Mouse (Mus musculus) G1E (cell line): ENCODE results near the gene Lhx2. TPM values are rescaled to one million over a fixed set of nuclear protein-coding genes. Genes with fewer than 3 reads are reported as not detected.

Source experiments
- ATAC-seq: 2 replicates; pipeline ENCODE4 v1.8.0; 2016; ENCODE audit warnings: mild to moderate bottlenecking; ENCODE audit not compliant: insufficient number of reproducible peaks, poor library complexity, low FRiP score, severe bottlenecking; ENCODE audit errors: extremely low read depth
- DNase-seq: peaks from one replicate; pipeline ENCODE4 v3.0.0; 2012; ENCODE audit warnings: low spot score
- H3K27me3 ChIP-seq: 2 replicates; pipeline ENCODE4 v1.6.1; 2012; ENCODE audit warnings: mild to moderate bottlenecking, low read length, inconsistent platforms; ENCODE audit not compliant: insufficient read depth
- H3K36me3 ChIP-seq: replicated peaks from 2 replicates; pipeline ENCODE3; 2012; ENCODE audit warnings: mild to moderate bottlenecking, inconsistent platforms
- H3K4me1 ChIP-seq: 2 replicates; pipeline ENCODE4 v1.6.1; 2012; ENCODE audit warnings: low read depth, low read length, inconsistent platforms, mixed read lengths; ENCODE audit not compliant: insufficient read depth
- H3K4me3 ChIP-seq: 2 replicates; pipeline ENCODE4 v1.5.1; 2012; ENCODE audit warnings: low read depth, mild to moderate bottlenecking, inconsistent platforms, low read length, moderate library complexity, mixed read lengths
- H3K9me3 ChIP-seq: replicated peaks from 2 replicates; pipeline ENCODE4 v1.6.1; 2012; ENCODE audit warnings: inconsistent platforms
- CTCF ChIP-seq: IDR thresholded peaks from 2 replicates; pipeline ENCODE4 v1.5.1; 2012; ENCODE audit warnings: low read depth, low read length, inconsistent platforms, mixed read lengths
- GATA1 ChIP-seq: IDR thresholded peaks from 2 replicates; pipeline ENCODE4 v1.6.1; 2012; ENCODE audit warnings: borderline replicate concordance, low read length, inconsistent platforms, mixed read lengths
- GATA2 ChIP-seq: IDR thresholded peaks from 2 replicates; pipeline ENCODE4 v1.6.1; 2012; ENCODE audit warnings: low read depth, low read length, inconsistent platforms, borderline replicate concordance
- POLR2AphosphoS5 ChIP-seq: IDR thresholded peaks from 2 replicates; pipeline ENCODE4 v1.6.1; 2012; ENCODE audit warnings: low read depth, low read length, inconsistent platforms; ENCODE audit not compliant: insufficient replicate concordance
- TAL1 ChIP-seq: conservative IDR thresholded peaks from 2 replicates; pipeline ENCODE4 v1.6.1; 2012; ENCODE audit warnings: low read depth, low read length, inconsistent platforms, mixed read lengths
- polyA plus RNA-seq: library from polyadenylated mRNA; stranded (reverse); fragments of >175 nt; gene quantifications from 2 replicates; pipeline ENCODE4 v1.2.3, GENCODE M21; 2012
- total RNA-seq, 2 experiments: library from RNA; stranded (forward) in 1 of 2; stranded (reverse) in 1 of 2; fragments of 200-1000 nt in 1 of 2; fragments of >200 nt in 1 of 2; fragmentation: Nextera tagmentation in 1 of 2; gene quantifications; 2 replicates each; pipeline ENCODE4 v1.2.3; 2014 to 2017

The Lhx2 gene
- total and polyA plus RNA-seq, 3 experiments, result 0.05 TPM; not detected in 1

DNA sequence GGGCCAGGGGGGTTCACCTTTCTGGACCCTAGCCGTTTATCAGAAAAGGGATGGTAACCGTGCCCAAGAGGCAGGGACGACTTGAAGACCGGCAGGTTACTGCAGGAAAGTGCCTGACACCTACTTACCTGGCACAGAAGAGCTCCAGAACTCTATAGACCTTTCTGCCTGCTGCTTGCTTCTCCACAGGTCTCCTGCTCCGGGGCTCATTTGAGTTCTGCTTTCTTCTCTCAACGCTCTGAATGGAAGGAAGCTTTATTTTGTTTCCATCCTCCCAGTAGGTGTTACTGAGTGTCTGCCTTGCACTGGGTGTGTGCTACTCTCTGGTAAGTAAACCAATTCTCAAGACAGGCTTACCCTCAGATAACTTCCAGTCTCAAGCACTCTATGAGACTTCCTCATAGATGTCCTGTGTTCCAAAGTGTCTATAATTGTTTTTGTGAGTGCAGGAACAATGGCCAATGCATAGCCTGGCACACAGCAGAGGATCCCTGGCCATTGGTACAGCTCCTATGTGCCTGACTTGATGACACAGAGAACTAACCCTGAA, 1.9 kb upstream of the Lhx2 start:
- Histone ChIP-seq H3K36me3 (no peaks in the 10 kb centered on the region), H3K9me3 (no peaks in the 10 kb centered on the region), H3K4me1 (peaks cover 33% of the 10 kb centered on the region), H3K27me3 (peaks cover 71% of the 10 kb centered on the region), H3K4me3 (no peak overlapping the region)
- DNase-seq, result no peak
- TF ChIP-seq GATA2 (no peak), CTCF (no peak), TAL1 (no peak), POLR2AphosphoS5 (no peak), GATA1 (no peak)
- no peak for ATAC-seq

DNA sequence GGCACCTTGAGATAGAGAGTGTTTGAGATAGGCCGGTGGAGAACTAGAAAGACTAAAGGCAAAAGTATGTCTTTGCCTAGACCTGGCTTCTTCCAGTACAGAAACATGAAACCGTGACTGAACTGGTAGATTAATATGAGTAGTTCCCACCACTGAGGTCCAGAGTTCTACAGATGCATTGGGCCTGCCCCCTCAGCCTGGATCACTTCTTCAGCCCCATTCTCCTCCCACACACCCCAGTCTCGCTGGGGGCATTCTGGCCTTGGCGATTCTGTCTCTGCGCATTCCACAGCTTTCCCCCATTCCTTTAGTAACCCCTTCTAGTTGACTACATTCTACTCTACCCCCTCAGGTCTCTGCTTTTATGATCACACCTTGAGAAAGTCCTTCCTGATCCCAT, 1.4 kb upstream of the Lhx2 start:
- no peak for ATAC-seq
- H3K27me3 ChIP-seq, result peaks cover 74% of the 10 kb centered on the region
- no peak for DNase-seq

DNA sequence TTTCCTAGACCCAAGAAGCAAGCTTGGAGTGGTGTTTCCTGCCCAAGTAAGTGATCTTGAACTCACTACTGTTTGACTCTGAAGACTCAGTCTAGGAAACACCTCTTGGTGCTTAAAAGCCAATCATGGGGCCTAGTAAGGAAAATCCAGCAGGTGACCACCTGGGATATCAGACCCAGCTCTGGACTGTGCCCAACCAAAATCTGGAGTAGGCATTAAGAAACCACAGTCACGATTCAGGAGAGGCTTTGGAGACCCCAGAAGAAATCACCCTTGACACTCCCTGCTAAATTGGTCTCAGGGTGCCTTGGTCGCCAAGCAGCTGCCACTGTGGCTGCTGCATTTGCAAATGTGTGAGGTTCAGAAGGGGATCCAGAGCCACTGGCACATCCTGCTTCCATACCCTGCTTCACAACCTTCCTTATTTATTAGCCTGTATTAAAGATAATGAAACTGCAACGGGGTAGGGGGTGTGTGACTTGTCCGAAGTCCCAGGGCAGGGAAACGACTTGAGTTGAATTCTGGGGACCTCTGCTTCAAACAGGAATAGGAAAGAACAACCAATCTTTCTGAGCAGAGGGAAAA, 641 bp upstream of the Lhx2 start:
- TF ChIP-seq CTCF (no peak), GATA2 (no peak), GATA1 (no peak), POLR2AphosphoS5 (no peak), TAL1 (no peak)
- peaks cover 77% of the 10 kb centered on the region for H3K27me3 ChIP-seq

More for the DNA sequence above, 1.4 kb upstream of the Lhx2 start:
- Histone ChIP-seq H3K4me1 (peaks cover 31% of the 10 kb centered on the region), H3K9me3 (no peaks in the 10 kb centered on the region), H3K36me3 (no peaks in the 10 kb centered on the region), H3K4me3 (no peak overlapping the region)
- TF ChIP-seq POLR2AphosphoS5, result no peak
- no peak for TF ChIP-seq GATA2
- TF ChIP-seq CTCF, result no peak
- TF ChIP-seq TAL1, result no peak
- TF ChIP-seq GATA1, result no peak

DNA sequence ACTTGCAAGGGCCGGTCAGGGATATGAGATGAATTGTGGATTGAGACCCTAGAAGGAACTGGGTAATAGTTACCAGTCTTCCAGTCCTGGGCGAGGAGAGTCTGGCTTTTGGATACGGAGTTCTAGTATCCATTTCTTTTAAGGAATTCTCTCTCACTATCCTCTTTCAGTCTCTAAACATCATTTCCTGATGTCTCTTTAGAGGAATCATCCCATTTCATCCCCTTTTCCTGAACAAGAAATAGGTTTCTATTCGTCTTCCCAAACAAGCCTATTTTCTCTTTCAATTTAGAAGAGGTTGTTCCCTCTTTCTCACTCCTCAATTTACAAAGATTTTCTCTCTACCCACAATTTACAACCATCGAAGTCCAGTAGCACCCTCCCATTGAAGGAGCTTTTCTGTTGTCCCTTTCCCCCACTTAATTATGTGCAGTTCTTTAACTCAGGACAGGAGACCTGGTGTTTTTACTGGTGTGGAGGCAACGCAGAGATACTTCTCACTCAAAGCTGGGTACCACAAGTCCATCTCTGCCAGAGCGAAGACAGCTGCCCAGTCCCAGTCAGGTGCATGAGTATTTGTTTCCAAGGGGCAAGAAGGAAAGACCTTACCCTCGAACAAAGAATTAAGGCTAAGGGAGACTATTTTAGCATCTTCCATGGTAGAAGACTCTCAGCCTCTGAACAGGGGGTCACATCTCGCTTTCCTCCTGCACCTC, 987 bp downstream of the Lhx2 start:
- no peaks in the 10 kb centered on the region for H3K9me3 ChIP-seq
- TF ChIP-seq CTCF, result no peak
- TF ChIP-seq POLR2AphosphoS5, result no peak
- TF ChIP-seq GATA1, result no peak
- TF ChIP-seq GATA2, result no peak
- TF ChIP-seq TAL1, result no peak
- H3K4me3 ChIP-seq, result peak overlapping the region; percentile 69; the same call in 1 of the 2 replicates
- peaks cover 87% of the 10 kb centered on the region for H3K27me3 ChIP-seq
- no peaks in the 10 kb centered on the region for H3K36me3 ChIP-seq
- peaks cover 23% of the 10 kb centered on the region for H3K4me1 ChIP-seq
- ATAC-seq (no peak), DNase-seq (no peak)

More for the DNA sequence above, 641 bp upstream of the Lhx2 start:
- H3K4me1 ChIP-seq, result peaks cover 24% of the 10 kb centered on the region
- ATAC-seq (no peak), DNase-seq (no peak)
- no peaks in the 10 kb centered on the region for H3K9me3 ChIP-seq
- peak overlapping the region; percentile 69; the same call in 1 of the 2 replicates for H3K4me3 ChIP-seq
- H3K36me3 ChIP-seq, result no peaks in the 10 kb centered on the region

DNA sequence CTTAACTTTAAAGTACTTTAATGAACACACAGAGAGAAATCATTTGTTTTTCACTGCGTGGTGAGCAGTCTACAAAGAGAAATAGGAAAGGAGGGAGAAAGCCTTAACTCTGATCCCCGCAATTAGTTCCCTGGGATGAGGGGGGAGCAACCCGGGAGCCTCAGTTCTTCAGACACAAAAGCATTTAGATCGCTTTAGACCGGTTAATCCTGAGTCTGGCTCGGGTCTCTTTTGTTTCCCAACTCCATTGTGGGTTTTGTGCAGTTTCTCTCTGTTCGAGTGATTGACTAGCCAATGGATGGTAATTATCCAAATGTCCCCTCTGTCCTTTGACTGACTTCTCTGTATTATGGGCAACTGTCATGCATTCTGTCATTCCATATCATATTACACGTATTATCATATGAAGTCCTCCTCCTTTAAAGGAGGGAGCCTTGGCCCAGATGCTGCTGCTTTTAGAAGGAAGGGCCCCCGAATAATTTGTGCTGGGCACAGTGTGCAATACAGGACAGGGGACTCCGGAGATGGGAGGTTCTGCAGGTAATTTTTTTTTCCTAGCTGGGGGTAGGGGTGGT, 1.6 kb downstream of the Lhx2 start:
- peaks cover 23% of the 10 kb centered on the region for H3K4me1 ChIP-seq
- no peak for ATAC-seq
- TF ChIP-seq CTCF (no peak), GATA2 (no peak), GATA1 (no peak), POLR2AphosphoS5 (no peak), TAL1 (no peak)
- H3K36me3 ChIP-seq, result no peaks in the 10 kb centered on the region
- H3K4me3 ChIP-seq, result no peak overlapping the region
- peaks cover 86% of the 10 kb centered on the region for H3K27me3 ChIP-seq
- H3K9me3 ChIP-seq, result no peaks in the 10 kb centered on the region
- DNase-seq, result no peak

DNA sequence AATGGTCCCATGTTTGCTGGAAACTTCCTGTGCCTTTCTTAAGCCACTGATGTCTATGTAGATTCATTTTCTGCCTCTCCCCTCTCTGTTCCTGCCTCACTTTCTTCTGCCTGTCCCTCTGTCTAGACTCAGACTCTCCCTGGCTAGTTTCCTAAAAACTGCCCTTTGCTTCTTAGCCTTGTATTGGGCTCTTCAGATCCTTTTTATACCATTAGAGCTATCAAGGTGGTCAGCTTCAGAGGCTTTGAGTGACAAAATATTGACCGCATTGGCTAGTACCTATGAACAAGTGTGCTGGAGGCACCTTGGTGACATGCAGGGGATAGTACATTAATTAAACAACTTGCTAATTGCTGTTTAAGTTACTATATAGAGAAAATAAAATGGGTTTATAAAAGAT, 4.5 kb downstream of the Lhx2 start:
- no peak for DNase-seq
- ATAC-seq, result no peak
- TF ChIP-seq GATA1 (no peak), GATA2 (no peak), CTCF (no peak), TAL1 (no peak), POLR2AphosphoS5 (no peak)
- Histone ChIP-seq H3K4me3 (no peak overlapping the region), H3K4me1 (peaks cover 29% of the 10 kb centered on the region), H3K27me3 (peaks cover 88% of the 10 kb centered on the region), H3K9me3 (no peaks in the 10 kb centered on the region), H3K36me3 (no peaks in the 10 kb centered on the region)
